Mouse (Mus musculus): ENCODE results near the gene Gzmf.

- TF ChIP-seq TAL1 (IDR thresholded peaks at IDR 0.05; ENCODE audit: low read length) (no peak), GATA1 (IDR thresholded peaks at IDR 0.05; ENCODE audit: low read length) (no peak)
These were observed 49.1 kb downstream of the Gzmf start for GRCm38 (mm10) chr14:56162109-56162508.
